Mouse (Mus musculus) heart, postnatal 4 days (tissue): ENCODE measurements around the gene Zfp787. TPM values are rescaled to one million over a fixed set of nuclear protein-coding genes. Genes with fewer than 3 reads are reported as not detected.

Source experiments
- total RNA-seq, 2 experiments: library from RNA; stranded (reverse); gene quantifications; 2 replicates each; pipeline ENCODE4 v1.2.3; 2021

The Zfp787 gene
- total RNA-seq, 2 experiments from 2014 or later, result 43.4 to 50.3 TPM

Other genes starting within 250 kb of the Zfp787 start
- not detected for gene Vmn1r65, start 145.0 kb downstream of the Zfp787 start, total RNA-seq
- not detected for gene Nlrp4c, start 110.8 kb downstream of the Zfp787 start, total RNA-seq
- 10 to 100 TPM; 11.8 to 15.2 TPM for gene Zfp444, start 16.2 kb upstream of the Zfp787 start, total RNA-seq
- gene Galp, start 41.1 kb upstream of the Zfp787 start, total RNA-seq, result not detected
- gene Zscan5b, start 66.3 kb upstream of the Zfp787 start, total RNA-seq, result not detected
- not detected for gene Epp13, start 96.7 kb upstream of the Zfp787 start, total RNA-seq
- 1 to 10 TPM; 1.5 to 1.9 TPM for gene Zfp667, start 130.6 kb upstream of the Zfp787 start, total RNA-seq
- 1 to 10 TPM; 1.8 to 2.5 TPM for gene Zfp583, start 175.3 kb upstream of the Zfp787 start, total RNA-seq
- gene Gm3854, start 187.8 kb upstream of the Zfp787 start, total RNA-seq, result under 1 TPM; 0.24 to 0.38 TPM
- gene Zfp78, start 207.3 kb upstream of the Zfp787 start, total RNA-seq, result 1 to 10 TPM; 1.5 to 2.4 TPM
- gene Zfp28, start 227.3 kb upstream of the Zfp787 start, total RNA-seq, result 1 to 10 TPM; 6.3 to 8.3 TPM
- gene Smim17, start 242.7 kb upstream of the Zfp787 start, total RNA-seq, result not detected